Mouse (Mus musculus): ENCODE data around the gene Gm20777. TPM values are rescaled to one million over a fixed set of nuclear protein-coding genes. Genes with fewer than 3 reads are reported as not detected.
"Not testable (repeated sequence)": the region's sequence is repeated elsewhere in the genome, so short reads cannot be mapped to it uniquely, and the experiment has no call there.

Gene Gm20777
- polyA plus RNA-seq (2012; rRNA removed) = not detected in 2 replicates

DNA sequence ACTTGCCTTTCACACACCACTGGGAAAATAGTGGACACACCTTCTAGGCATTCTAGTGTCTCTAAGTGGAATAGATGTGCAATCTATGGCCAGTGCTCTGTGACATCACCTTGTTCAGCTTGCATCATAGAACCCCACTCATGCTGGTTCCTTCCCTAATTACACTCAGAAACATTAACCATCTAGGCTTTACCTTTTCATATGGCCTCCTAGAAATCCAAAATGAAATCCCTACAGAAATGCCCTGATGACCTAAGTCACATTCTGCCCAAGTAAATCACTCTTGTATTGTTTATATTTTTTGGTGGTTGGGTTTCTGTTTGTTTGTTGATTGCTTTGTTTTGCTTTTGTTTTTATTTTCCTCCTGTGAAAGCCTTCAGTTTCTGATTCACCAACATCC lies at the start of gene Gm20777:
Gene Gm20777, minus strand, starts transcription at position 101 of the 400 bp plus-strand sequence.
- not testable (repeated sequence) for DNase-seq (ENCODE audit: low spot score)

DNA sequence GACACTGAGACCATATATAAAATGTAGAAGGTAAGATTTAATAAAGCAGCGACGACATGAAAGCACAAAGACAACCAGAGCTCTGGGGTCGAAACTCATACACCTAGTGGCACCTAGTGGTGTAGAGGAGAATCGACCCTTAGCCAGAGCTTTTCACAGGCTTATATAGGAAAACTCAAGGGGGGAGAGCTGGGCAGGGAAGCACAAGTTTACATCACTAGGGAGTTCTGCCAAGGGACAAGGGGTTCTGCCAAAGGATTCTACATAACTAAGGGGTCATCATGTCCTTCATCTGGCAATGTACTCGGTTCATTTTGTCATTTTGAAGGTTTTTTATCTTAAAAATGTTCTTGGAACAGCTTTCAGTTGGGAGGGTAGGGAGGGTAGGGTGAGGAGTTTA lies 42.7 kb downstream of the Gm20777 start:
- DNase-seq (ENCODE audit: low spot score) = peak; percentile 21

DNA sequence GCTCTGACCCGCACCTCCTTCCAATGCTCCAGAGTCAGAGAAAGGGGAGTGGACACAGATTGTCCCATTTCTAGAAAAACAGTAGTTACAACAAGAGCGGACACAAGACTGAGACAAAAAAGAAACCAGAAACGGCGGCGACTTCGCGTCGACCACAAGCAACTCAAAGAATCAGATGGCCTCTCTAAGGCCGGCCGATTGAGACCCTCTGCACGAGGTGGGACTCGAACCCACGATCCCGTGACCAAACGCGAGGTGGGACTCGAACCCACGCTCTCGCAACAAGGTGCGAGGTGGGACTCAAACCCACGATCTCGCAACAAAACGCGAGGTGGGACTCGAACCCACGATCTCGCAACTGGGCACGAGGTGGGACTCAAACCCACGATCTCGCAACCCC lies 43.5 kb downstream of the Gm20777 start:
- DNase-seq (ENCODE audit: low spot score) = peak; percentile 13

GRCm38 (mm10) chrY:10708226-10708625 lies 44.0 kb downstream of the Gm20777 start:
- peak; percentile 21 for DNase-seq (ENCODE audit: low spot score)

- DNase-seq (ENCODE audit: low spot score) = peak; percentile 18
These were observed 45.6 kb downstream of the Gm20777 start for GRCm38 (mm10) chrY:10706686-10707085.

Other genes starting within 250 kb of the Gm20777 start
- not detected in 2 replicates for gene Gm20737, start 216.4 kb downstream of the Gm20777 start, polyA plus RNA-seq (2012; rRNA removed)
- not detected in 2 replicates for gene Gm21775, start 199.0 kb downstream of the Gm20777 start, polyA plus RNA-seq (2012; rRNA removed)
- not detected in 2 replicates for gene Gm21900, start 136.1 kb downstream of the Gm20777 start, polyA plus RNA-seq (2012; rRNA removed)